Mouse (Mus musculus) heart, embryonic 14.5 days (tissue): ENCODE measurements around the gene Mogat1. TPM values are rescaled to one million over a fixed set of nuclear protein-coding genes. Genes with fewer than 3 reads are reported as not detected.

Experiments used
- ATAC-seq: fragments of 200-750 bp; cut with Nextera tagmentation; 2 replicates; pipeline ENCODE4 v1.8.0; 2017; ENCODE audit warnings: low read depth, moderate TSS enrichment; ENCODE audit not compliant: insufficient number of reproducible peaks, insufficient read depth, low FRiP score
- H3K27ac ChIP-seq, 2 experiments: fragments of 200-500 bp in 1 of 2; fragments of 300-500 bp in 1 of 2; sonication (generic) in 1 of 2; replicated peaks in 1 of 2; 2 replicates each; pipeline ENCODE4 v1.5.1; 2012 to 2014; ENCODE audit warnings: low read depth in 2 of 2, low read length in 2 of 2, control low read depth in 1 of 2, mild to moderate bottlenecking in 1 of 2, mixed read lengths in 1 of 2; ENCODE audit not compliant: control insufficient read depth in 1 of 2, insufficient read depth in 1 of 2
- H3K27me3 ChIP-seq: fragments of 300-500 bp; sonication (generic); 2 replicates; pipeline ENCODE4 v1.6.1; 2014; ENCODE audit warnings: mild to moderate bottlenecking, low read length, control low read depth; ENCODE audit not compliant: control insufficient read depth, insufficient read depth
- H3K36me3 ChIP-seq: fragments of 300-500 bp; sonication (generic); 2 replicates; pipeline ENCODE4 v1.6.1; 2014; ENCODE audit warnings: mild to moderate bottlenecking, control low read depth, low read length, mixed read lengths; ENCODE audit not compliant: control insufficient read depth, insufficient read depth
- H3K4me1 ChIP-seq, 2 experiments: fragments of 200-500 bp in 1 of 2; fragments of 300-500 bp in 1 of 2; sonication (generic) in 1 of 2; 2 replicates each; pipeline ENCODE4 v1.6.1; 2012 to 2014; ENCODE audit warnings: low read length in 2 of 2, control low read depth in 1 of 2, mixed read lengths in 1 of 2; ENCODE audit not compliant: control insufficient read depth in 2 of 2, insufficient read depth in 2 of 2
- H3K4me2 ChIP-seq: fragments of 300-500 bp; sonication (generic); 2 replicates; pipeline ENCODE4 v1.6.1; 2014; ENCODE audit warnings: mild to moderate bottlenecking, low read length
- H3K4me3 ChIP-seq, 2 experiments: fragments of 200-500 bp in 1 of 2; fragments of 300-500 bp in 1 of 2; sonication (generic) in 1 of 2; 2 replicates each; pipeline ENCODE4 v1.5.1; 2012 to 2014; ENCODE audit warnings: low read length in 2 of 2, mild to moderate bottlenecking in 2 of 2, control low read depth in 1 of 2, low read depth in 1 of 2, moderate library complexity in 1 of 2; ENCODE audit not compliant: control insufficient read depth in 1 of 2, insufficient read depth in 1 of 2
- H3K9ac ChIP-seq: fragments of 300-500 bp; sonication (generic); 2 replicates; pipeline ENCODE4 v1.6.1; 2014; ENCODE audit warnings: mild to moderate bottlenecking, low read length
- H3K9me3 ChIP-seq: fragments of 300-500 bp; sonication (generic); 2 replicates; pipeline ENCODE4 v1.6.1; 2016; ENCODE audit warnings: low read length, control low read depth; ENCODE audit not compliant: control insufficient read depth
- WGBS: fragments of 180-500 bp; shearing (Covaris S2); extraction: QIAGEN DNeasy Blood & Tissue Kit; methylation state at CpG from one replicate; pipeline ENCODE4 v1.1.7; 2014; 5-methylcytosine and 5-hydroxymethylcytosine counted together
- polyA plus RNA-seq: library from polyadenylated mRNA; unstranded; fragments of >200 nt; fragmentation: Nextera tagmentation; extraction: Ambion mirVana; gene quantifications from 2 replicates; pipeline ENCODE4 v1.2.1, GENCODE M21; 2014

Mogat1 gene
- polyA plus RNA-seq, 1 experiment from 2014 or later: not detected

DNA sequence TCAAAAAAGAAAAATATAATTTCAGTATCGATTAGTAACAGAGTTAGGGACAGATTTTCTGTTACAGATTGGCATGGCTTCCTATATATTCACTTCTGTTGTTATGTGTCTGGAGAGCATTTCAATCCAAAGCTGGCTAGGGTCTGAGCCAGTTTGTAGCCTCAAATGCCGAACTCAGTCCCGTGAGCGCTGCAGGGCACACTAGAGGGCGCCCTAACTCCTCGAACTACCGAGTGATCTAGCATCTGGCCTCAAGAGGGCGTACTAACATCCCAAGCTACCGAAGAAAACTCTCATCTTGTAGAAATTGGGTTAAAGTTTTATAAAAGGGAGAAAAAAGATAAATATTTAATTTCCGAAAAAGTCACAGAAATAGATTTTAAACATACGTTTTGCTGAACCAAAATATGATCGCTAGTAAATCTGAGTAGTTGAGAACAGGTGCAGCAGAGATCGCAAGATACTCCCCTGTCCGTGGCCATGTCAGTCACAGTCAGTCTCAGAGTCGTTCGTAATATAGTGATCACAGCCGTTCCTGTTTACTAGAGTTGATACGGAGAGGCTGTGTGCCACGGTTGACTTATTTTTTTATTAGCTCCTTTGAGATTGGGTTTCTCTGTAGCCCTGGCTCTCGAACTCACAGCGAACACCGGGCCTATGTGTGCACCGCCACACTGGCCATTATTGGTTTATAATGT, 14.5 kb downstream of the Mogat1 start:
- Histone ChIP-seq H3K4me2 (no peak overlapping the region), H3K27ac (no peak overlapping the region), H3K9me3 (no peaks in the 10 kb centered on the region), H3K36me3 (no peaks in the 10 kb centered on the region), H3K9ac (no peak overlapping the region), H3K27me3 (no peaks in the 10 kb centered on the region), H3K4me1 (no peaks in the 10 kb centered on the region), H3K4me3 (no peak overlapping the region)
- 50% methylated on average over 23 of the region's 23 CpGs for WGBS
- ATAC-seq: no peak

DNA sequence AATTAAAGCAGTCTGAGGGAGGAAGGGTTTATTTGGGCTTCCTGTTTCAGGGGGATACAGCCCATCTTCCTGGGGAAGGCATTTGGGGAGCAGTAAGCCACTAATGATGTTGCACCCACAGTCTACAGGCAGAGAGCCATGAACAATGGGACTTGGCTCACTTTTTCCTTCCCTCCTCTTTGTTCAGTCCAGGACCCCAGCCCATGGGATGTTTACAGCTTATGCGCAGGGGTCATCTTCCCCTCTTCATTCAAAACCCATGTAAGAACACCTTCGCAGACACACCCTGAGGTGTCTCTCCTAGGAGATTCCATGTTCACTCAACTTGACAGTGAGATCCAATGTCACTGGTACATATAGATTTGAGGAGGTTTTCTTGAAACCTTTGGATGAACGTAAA, 17.6 kb downstream of the Mogat1 start:
- Histone ChIP-seq H3K36me3 (no peaks in the 10 kb centered on the region), H3K4me2 (no peak overlapping the region), H3K9ac (no peak overlapping the region), H3K4me3 (no peak overlapping the region), H3K9me3 (no peaks in the 10 kb centered on the region), H3K27me3 (no peaks in the 10 kb centered on the region), H3K27ac (no peak overlapping the region), H3K4me1 (no peaks in the 10 kb centered on the region; a peak in 1 of 4 replicates)
- WGBS: 90% methylated on average over 3 of the region's 3 CpGs
- no peak for ATAC-seq

DNA sequence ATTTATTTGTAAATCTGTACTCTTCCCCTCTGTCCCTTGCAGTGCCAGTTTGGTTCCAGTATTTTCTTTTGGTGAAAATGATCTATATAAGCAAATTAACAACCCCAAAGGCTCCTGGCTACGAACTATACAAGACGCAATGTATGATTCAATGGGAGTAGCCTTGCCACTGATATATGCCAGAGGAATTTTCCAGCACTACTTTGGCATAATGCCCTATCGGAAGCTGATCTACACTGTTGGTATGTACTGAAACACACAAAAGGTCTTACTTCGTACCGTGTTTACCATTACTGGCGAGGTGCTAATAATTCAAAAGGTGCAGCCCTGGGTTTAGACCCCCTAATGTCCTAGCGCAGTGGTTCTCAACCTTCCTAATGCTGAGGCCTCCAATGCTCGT, 18.2 kb downstream of the Mogat1 start:
- Histone ChIP-seq H3K27ac (no peak overlapping the region), H3K4me1 (no peaks in the 10 kb centered on the region; a peak in 1 of 4 replicates), H3K4me3 (no peak overlapping the region), H3K4me2 (no peak overlapping the region), H3K27me3 (no peaks in the 10 kb centered on the region), H3K9ac (no peak overlapping the region), H3K36me3 (no peaks in the 10 kb centered on the region), H3K9me3 (no peaks in the 10 kb centered on the region)
- no peak for ATAC-seq
- 80% methylated on average over 8 of the region's 8 CpGs for WGBS

DNA sequence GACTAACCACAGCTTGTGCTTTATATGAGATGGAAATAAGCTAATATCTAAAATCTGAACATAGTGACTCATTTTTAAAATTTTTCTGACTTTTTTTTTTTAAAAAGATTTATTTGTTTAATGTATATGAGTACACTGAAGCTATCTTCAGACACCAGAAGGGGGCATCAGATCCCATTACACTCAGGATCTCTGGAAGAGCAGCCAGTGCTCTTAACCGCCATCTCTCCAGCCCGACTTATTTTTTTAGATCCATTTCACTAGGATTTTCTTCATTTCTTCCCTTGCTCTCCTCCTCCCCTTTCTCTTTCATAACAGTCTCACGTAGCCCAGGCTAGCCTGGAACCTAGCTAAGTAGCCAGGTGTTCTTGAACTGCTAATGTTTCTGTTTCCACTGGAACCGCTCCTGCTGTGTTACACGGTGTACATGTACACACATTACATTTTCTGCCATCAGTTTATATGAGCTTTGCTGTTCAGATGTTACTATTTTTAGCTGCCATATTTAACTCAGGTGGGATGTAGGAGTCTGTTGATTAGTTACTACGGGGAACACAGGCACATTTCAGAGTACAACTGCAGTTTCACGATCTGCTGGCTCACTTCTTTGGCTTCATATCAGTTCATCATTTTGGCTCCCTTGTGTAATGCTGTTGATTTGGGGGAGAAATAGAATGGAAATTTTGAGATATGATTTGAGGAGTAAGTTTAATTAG, 19.9 kb downstream of the Mogat1 start:
- ATAC-seq: no peak
- no peak overlapping the region for H3K4me3 ChIP-seq
- WGBS: 59% methylated on average over 7 of the region's 7 CpGs
- no peak overlapping the region for H3K4me2 ChIP-seq
- no peaks in the 10 kb centered on the region; a peak in 1 of 4 replicates for H3K4me1 ChIP-seq
- no peaks in the 10 kb centered on the region for H3K36me3 ChIP-seq
- no peak overlapping the region for H3K27ac ChIP-seq
- H3K27me3 ChIP-seq: no peaks in the 10 kb centered on the region
- H3K9me3 ChIP-seq: no peaks in the 10 kb centered on the region
- H3K9ac ChIP-seq: no peak overlapping the region

DNA sequence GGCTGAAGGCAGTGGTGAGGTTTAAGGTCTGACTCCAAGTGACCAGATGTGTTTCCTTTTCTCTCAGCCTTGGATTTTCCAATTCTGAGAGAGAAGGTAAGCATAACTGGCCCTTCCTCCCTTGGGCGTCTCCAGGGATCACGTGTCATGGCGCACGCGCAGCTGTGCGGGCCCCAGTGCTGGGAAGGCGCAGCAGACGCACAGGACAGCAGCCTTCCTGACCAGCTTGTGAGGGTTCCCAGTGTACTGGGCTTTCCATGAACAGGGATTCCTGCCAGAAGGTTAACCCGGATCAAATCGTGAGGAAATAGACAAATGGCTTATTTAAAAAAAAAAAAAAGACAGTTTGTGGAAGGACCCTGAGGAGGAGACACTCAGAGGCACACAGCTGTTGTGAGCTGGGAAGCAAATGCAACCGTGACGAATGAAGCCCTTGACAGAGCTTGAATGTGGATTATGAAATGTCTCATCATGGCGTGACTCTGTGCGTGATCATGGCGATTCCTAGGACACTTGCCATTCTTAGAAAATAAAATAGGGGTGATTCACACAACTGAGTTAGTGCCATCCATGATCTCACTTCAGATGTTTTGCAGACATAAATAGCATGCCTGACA, 21.5 kb downstream of the Mogat1 start:
- Histone ChIP-seq H3K36me3 (no peaks in the 10 kb centered on the region), H3K9ac (no peak overlapping the region), H3K9me3 (no peaks in the 10 kb centered on the region), H3K27me3 (no peaks in the 10 kb centered on the region), H3K4me2 (no peak overlapping the region), H3K4me3 (no peak overlapping the region), H3K27ac (no peak overlapping the region), H3K4me1 (no peaks in the 10 kb centered on the region; a peak in 1 of 4 replicates)
- WGBS: 88% methylated on average over 15 of the region's 15 CpGs
- no peak for ATAC-seq

DNA sequence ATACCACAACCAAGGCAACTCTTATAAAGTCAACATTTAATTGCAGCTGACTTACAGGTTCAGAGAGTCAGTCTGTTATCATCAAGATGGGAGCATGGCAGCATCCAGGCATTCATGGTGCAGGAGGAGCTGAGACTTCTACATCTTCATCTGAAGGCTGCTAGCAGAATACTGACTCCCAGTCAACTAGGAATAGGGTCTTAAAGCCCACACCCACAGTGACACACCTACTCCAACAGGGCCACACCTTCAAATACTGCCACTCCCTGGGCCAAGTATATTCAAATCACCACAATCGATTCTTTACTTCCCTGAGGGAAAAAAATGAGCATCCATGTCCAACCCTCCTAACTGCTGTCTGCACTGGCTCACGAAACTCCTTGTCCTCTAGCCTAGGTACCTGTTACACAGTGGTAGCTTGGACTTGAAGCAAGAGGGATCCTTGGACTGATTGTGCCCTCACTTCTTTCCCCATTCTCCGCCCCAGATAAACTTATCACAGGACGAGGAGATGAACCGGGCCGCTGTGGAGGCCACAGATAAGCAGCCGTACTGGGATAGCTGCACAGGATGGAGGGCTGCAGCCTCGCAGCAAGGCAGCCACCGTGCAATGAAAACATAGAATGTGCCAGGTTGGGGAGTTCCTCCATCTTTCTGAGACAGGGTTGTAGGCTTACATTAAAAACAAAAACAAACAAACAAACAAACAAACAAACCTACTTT, 23.8 kb downstream of the Mogat1 start:
- peaks cover 4 to 9% of the 10 kb centered on the region in 2 experiments for H3K4me1 ChIP-seq
- H3K9ac ChIP-seq: no peak overlapping the region
- no peaks in the 10 kb centered on the region for H3K9me3 ChIP-seq
- no peak overlapping the region for H3K4me2 ChIP-seq
- H3K4me3 ChIP-seq: no peak overlapping the region
- no peaks in the 10 kb centered on the region for H3K27me3 ChIP-seq
- no peak overlapping the region for H3K27ac ChIP-seq
- ATAC-seq: no peak
- no peaks in the 10 kb centered on the region for H3K36me3 ChIP-seq
- WGBS: 40% methylated on average over 9 of the region's 9 CpGs
